Mouse (Mus musculus) embryo, embryonic 10.5 days (tissue): ENCODE measurements around the gene Lyst.
"Not testable (repeated sequence)": the region's sequence is repeated elsewhere in the genome, so short reads cannot be mapped to it uniquely, and the experiment has no call there.

Experiments used
- DNase-seq: peaks from one replicate; pipeline ENCODE4 v3.0.0-alpha.2; 2015; ENCODE audit warnings: low spot score

Lyst gene

GRCm38 (mm10) chr13:13590048-13591011 is at the start of gene Lyst:
Gene Lyst, plus strand, starts transcription at chr13:13590397.
- DNase-seq = peak; percentile 98

- DNase-seq = not testable (repeated sequence)
Observed at GRCm38 (mm10) chr13:13543073-13543472, 47.1 kb upstream of the Lyst start.

DNA sequence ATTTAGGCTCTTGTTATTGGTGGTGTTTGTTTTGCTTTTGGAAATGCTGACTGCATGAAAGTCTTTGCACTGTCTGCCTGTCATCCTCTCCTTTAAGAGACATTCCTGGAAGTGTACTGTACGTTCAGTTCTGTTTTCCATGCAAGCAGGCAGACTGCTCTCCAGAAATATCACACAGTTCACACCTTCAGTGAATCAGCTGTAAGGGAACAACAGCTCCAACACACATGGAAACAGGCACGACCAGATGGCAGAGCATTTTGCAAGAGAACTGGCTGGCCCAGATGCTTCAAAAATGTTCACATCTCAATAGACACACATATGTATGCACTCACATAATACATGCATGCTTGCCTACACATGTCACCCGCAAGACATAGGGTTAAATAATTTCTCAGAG is 43.4 kb upstream of the Lyst start:
- no peak for DNase-seq

DNA sequence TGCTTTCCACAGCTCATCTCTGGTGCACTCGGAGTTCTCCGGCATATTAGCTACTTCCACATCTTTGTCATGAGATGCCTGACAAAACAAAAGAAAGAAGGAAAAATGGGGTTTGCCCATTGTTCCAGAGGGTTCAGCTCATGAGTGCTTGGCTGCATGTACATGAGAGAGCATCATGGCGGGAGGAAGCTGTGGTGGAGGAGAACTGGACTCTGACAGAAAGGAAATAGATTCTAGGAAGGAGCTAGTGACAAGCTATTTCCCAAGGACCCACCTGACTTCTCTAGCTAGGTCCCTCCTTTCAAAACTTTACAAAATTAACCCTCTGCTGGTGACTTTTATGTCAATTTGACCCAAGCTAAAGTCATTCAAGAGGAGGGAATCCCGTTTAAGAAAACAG is 42.3 kb upstream of the Lyst start:
- DNase-seq = no peak

- DNase-seq = no peak
Observed at GRCm38 (mm10) chr13:13548431-13549190, 41.6 kb upstream of the Lyst start.

GRCm38 (mm10) chr13:13549687-13550660 is 40.2 kb upstream of the Lyst start:
- DNase-seq = no peak

DNA sequence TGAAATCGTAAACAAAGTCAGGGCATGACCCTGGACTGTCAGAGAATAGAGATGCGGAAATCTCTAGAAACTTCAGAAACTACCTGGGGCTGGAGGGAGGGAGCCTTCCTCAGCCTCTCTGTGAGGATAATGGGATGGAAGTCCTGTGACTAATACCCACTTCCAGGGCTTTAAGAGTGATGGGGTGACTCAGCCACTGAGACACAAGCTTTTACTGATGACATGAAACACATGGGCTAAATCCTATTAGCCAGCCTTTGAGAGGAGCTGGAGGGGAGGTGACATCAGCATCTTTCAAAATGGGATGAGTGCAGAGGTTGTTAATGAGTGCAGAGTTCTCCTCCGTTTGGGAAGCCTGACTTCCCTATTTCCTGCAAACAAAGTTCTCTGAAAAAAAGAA is 38.2 kb upstream of the Lyst start:
- no peak for DNase-seq

DNA sequence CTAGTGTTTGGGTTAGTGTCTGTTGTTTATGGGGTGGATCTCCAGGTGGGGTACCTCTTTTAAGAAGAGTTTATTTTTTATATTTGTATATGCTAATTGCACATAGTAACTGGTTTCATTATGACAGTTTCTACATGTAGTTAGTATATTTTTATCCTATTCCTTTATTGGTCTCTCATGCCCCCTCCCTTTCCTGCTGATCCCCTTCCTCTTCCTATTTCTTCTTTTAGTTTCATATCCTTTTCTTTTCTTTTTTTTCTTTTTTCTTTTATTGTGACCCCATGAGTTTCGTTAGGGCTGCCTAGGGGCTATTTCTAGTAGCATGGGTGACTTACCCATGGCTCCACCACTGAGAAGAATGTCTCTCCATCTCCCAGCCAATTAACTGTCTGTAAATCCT is 36.5 kb upstream of the Lyst start:
- DNase-seq = no peak

DNA sequence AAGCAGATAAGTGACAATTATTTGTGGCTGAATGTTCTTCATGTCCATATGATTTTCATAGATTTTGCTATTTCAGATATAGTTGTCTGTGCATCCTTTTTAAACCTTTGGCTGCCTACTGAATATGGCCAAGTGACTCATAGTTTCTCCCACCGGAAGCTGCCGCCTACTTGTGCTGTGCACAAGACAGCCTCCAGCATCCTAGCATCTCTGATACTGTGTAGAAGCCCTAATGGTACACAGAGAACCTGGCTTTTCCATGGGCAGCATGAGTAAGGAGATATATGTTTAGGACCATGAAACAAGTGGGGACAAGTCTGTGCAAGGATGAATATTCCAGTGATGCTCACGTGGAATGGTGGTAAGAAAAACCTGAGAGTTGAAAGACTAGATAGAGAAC is 35.0 kb upstream of the Lyst start:
- no peak for DNase-seq

GRCm38 (mm10) chr13:13557001-13557743 is 33.0 kb upstream of the Lyst start:
- DNase-seq = no peak

DNA sequence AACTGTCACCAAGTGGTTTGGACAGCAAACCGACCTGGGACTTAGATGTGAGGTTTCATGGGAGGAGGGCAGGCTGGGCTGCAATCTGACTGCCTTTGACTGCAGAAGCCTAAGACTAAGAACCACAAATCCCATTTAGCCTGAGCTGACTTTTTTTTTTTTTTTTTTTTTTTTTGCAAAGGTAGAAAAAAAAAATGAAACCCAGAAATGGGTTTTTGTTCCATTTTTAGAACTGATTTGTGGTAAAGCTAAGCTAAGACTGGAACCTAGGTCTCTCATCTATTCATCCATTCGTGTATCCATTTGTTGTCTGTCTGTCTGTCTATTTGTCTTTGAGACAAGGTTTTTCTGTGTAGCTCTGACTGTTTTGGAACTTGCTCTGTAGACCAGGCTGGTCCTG is 31.9 kb upstream of the Lyst start:
- DNase-seq = no peak

DNA sequence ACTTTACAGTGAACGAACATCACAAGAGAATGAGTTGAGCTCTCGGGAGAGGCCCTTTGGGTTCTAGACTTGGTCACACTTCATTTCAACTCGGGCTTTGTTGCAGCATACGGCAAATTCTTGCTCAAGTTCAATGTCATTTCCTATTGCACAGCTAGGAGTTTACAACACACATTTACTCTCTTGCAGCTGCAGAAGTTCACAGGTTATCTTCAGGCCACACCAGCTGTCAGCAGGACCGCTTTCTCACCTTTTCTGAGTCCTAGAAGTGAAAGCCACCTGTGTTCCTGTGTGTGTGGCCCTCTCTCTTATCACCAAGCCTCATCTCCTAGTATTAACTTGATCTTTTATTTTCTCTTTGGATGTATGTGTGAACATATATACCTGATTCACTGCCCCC is 31.3 kb upstream of the Lyst start:
- no peak for DNase-seq

DNA sequence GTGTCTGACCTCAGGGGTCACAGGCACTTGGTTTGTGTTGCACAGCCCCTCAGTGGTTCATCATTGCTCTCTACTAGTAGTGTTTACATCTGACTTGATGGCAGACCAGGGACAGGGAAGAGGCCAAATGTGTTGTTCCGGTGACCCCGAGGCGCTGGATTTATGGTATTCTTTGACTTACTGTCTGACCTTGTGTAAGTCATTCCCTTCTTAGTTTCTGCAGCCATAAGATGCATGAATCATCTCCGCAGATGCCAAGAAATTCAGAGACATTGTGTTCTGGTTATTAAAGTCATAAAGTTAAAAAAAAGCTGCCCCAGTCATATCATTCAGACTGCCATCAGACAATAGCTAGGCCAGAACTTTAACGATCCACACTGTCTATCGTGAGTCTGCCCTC is 27.6 kb upstream of the Lyst start:
- no peak for DNase-seq

- no peak for DNase-seq
Observed at GRCm38 (mm10) chr13:13564116-13564515, 26.1 kb upstream of the Lyst start.

DNA sequence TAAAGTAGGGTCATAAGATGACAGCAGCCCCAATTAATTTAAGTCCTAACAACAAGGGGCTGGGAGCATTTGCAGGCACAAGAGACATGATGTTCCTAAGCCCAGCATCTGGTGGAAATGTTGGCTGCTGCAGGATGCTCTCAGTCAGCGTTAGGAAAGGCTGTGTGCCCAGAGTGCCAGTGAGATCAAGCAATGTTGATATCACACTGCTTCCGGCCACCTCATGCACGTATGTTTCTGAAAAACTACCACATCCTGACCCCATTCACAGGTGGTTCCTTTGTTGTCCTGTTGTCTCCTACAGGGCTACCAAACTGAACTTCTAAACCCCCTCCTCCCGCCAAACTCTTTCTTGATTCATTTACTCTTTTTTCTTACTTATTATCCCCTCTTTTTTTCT is 25.7 kb upstream of the Lyst start:
- DNase-seq = no peak

DNA sequence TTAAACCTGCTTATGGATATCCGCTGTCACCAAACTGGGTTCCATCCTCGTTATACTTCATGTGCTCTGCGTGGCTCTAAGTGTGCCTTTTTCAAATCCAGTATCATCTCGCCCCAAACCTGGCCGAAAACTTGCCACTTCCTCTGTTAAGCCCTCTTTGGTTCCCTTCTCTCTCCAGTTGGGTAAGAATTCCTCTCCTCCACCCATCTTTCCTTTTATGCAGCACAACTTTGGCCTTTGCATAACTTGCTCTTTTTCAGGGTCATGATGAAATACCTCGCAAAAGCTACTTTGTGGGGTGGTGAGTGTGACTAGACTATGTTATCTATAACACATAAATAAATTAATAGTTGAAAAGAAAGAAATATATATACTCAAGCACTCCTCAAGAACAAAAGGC is 22.6 kb upstream of the Lyst start:
- DNase-seq = no peak

DNA sequence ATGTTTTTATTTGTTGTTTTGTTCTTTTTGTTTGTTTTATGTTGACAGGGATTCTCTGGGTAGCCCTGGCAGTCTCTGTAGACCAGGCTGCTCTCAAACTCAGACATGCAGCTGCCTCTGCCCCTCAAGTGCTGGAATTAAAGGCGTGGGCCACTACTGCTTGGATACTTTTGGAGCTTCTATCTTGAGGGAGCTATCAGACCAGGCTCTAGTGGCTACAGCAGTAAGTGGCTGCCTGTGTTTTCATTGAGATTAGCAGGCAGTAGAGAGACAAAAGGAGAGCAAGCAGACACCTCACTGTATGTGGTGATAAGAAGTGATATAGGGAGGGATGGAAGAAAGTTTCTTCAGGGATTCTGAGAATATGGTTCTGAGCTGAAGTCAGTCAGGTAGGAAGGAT is 21.4 kb upstream of the Lyst start:
- DNase-seq = no peak

GRCm38 (mm10) chr13:13569603-13570002 is 20.6 kb upstream of the Lyst start:
- no peak for DNase-seq

- DNase-seq = no peak
Observed at GRCm38 (mm10) chr13:13572060-13572835, 17.9 kb upstream of the Lyst start.

- no peak for DNase-seq
Observed at GRCm38 (mm10) chr13:13572941-13573340, 17.3 kb upstream of the Lyst start.
